Mouse (Mus musculus) neural tube, embryonic 13.5 days (tissue): ENCODE data around the gene Dclk1. TPM values are rescaled to one million over a fixed set of nuclear protein-coding genes. Genes with fewer than 3 reads are reported as not detected.
"Not testable (repeated sequence)": the region's sequence is repeated elsewhere in the genome, so short reads cannot be mapped to it uniquely, and the experiment has no call there.

ENCODE experiments used
- ATAC-seq: fragments of 200-750 bp; cut with Nextera tagmentation; 2 replicates; pipeline ENCODE4 v1.8.0; 2017; ENCODE audit warnings: low read depth, mild to moderate bottlenecking, moderate TSS enrichment, moderate library complexity
- H3K27ac ChIP-seq: fragments of 300-500 bp; sonication (generic); replicated peaks from 2 replicates; pipeline ENCODE4 v1.5.1; 2015; ENCODE audit warnings: moderate library complexity, mild to moderate bottlenecking, inconsistent platforms
- H3K27me3 ChIP-seq: fragments of 300-500 bp; sonication (generic); 2 replicates; pipeline ENCODE4 v1.6.1; 2015; ENCODE audit warnings: mild to moderate bottlenecking, inconsistent platforms
- H3K36me3 ChIP-seq: fragments of 300-500 bp; sonication (generic); 2 replicates; pipeline ENCODE4 v1.6.1; 2015; ENCODE audit warnings: mild to moderate bottlenecking, inconsistent platforms
- H3K4me1 ChIP-seq: fragments of 300-500 bp; sonication (generic); replicated peaks from 2 replicates; pipeline ENCODE4 v1.6.1; 2015; ENCODE audit warnings: inconsistent platforms
- H3K4me2 ChIP-seq: fragments of 300-500 bp; sonication (generic); 2 replicates; pipeline ENCODE4 v1.6.1; 2015; ENCODE audit warnings: inconsistent platforms, mild to moderate bottlenecking, moderate library complexity
- H3K4me3 ChIP-seq: fragments of 300-500 bp; sonication (generic); 2 replicates; pipeline ENCODE4 v1.5.1; 2015; ENCODE audit warnings: mild to moderate bottlenecking, inconsistent platforms
- H3K9ac ChIP-seq: fragments of 300-500 bp; sonication (generic); 2 replicates; pipeline ENCODE4 v1.6.1; 2015; ENCODE audit warnings: moderate library complexity, mild to moderate bottlenecking, inconsistent platforms
- H3K9me3 ChIP-seq: fragments of 300-500 bp; sonication (generic); 2 replicates; pipeline ENCODE4 v1.6.1; 2016; ENCODE audit warnings: inconsistent platforms
- WGBS: fragments of 180-500 bp; shearing (Covaris S2); methylation state at CpG from one replicate; pipeline ENCODE4 v1.1.7; 2015; 5-methylcytosine and 5-hydroxymethylcytosine counted together
- polyA plus RNA-seq: library from polyadenylated mRNA; unstranded; fragments of >200 nt; fragmentation: Nextera tagmentation; extraction: Ambion mirVana; gene quantifications from 2 replicates; pipeline ENCODE4 v1.2.1, GENCODE M21; 2015

Gene Dclk1
- polyA plus RNA-seq = 190 and 226 TPM in 2 replicates

DNA sequence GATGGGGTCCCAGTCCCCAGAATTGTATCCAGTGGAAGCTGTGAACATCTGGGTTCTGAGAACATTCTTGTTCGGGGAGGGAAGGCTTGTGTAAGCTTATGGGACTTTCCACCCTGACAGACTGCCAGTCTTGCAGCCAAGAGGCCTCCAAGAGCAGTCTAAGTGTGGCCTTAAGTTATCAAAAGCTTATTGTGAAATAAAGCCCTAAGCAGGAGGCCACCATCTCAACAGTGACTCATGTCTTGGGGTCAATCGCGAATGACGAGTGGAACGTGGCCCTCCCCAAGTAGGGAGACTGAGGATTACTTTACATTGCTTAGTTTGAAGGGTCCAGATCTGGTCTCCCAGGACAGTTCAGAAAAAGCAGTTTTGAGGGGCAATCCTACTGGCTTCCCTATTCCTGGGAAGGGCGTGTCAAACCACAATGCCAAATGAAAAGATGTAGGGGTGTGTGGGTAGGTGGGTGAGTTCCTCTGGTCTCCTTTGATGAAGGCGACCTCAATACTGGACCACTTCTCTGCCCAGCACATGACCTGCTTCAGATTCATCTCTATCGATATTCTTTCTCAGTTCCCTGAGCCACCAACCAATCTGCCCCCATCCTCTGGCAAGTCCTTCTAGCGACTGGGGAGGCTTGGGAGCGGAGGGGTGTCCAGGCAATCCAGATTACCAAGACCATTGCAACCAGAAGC, at the start of gene Dclk1:
TSS of gene Dclk1 (plus strand) at position 635 of the 692 bp plus-strand sequence.
- 34% methylated on average over 10 of the region's 10 CpGs for WGBS
- Histone ChIP-seq H3K36me3 (0 out of 2 replicates have a peak, but pooled peaks cover under 1% of the 10 kb centered on the region), H3K4me2 (peak within 1 kb of the TSS; percentile 60), H3K27me3 (no peaks in the 10 kb centered on the region), H3K9me3 (no peaks in the 10 kb centered on the region), H3K27ac (peak within 1 kb of the TSS; percentile 99), H3K9ac (peak within 1 kb of the TSS; percentile 99), H3K4me1 (peaks cover 42% of the 10 kb centered on the region), H3K4me3 (peak within 1 kb of the TSS; percentile 93)
- ATAC-seq = peak; percentile 58; the same call in 1 of the 2 replicates

DNA sequence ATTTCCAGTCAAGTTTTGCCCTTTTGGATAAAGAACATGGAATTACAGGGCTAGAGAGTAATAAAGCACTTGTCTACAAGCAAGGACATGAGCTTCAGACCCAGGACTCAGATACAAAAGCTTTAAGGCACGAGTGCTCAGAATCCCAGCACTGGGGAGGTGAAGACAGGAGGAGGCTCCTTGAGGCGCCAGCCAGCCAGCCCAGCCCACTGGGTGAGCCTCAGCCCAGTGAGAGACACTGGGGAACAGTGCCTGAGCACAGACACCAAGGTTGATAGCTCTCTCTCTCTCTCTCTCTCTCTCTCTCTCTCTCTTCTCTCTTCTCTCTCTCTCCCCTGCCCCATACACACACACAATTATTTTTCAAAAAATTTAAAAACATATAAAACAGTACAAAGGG, 48.8 kb upstream of the Dclk1 start:
- Histone ChIP-seq H3K4me2 (no peak overlapping the region), H3K4me3 (no peak overlapping the region), H3K4me1 (peaks cover 5% of the 10 kb centered on the region; the same call in 1 of the 2 replicates), H3K36me3 (no peaks in the 10 kb centered on the region), H3K9me3 (no peaks in the 10 kb centered on the region), H3K9ac (no peak overlapping the region), H3K27ac (no peak overlapping the region), H3K27me3 (no peaks in the 10 kb centered on the region)
- ATAC-seq = no peak
- 58% methylated on average over 2 of the region's 2 CpGs for WGBS

DNA sequence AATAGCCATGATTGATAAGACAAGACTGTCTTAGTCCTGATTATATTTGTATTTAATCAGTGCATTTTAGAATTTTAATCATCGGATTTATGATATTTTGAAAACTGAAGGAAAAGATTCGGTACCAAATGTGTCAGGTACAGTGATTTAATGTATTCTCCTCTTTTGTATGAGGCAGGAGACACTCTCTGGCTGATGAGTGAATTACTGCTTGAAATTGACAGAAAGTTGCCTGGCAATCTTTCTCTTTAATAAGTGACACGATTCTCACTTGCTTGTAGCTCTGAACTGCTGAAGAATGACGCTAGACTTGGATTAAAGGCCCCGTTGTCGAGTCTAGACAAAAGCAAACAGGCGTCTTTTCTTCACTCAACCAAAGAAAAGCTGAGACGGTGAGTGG, 47.4 kb upstream of the Dclk1 start:
- Histone ChIP-seq H3K9ac (no peak overlapping the region), H3K27me3 (no peaks in the 10 kb centered on the region), H3K27ac (no peak overlapping the region), H3K9me3 (no peaks in the 10 kb centered on the region), H3K4me3 (no peak overlapping the region), H3K4me2 (no peak overlapping the region), H3K36me3 (no peaks in the 10 kb centered on the region), H3K4me1 (peaks cover 5% of the 10 kb centered on the region; the same call in 1 of the 2 replicates)
- no peak for ATAC-seq
- WGBS = 64% methylated on average over 8 of the region's 8 CpGs

DNA sequence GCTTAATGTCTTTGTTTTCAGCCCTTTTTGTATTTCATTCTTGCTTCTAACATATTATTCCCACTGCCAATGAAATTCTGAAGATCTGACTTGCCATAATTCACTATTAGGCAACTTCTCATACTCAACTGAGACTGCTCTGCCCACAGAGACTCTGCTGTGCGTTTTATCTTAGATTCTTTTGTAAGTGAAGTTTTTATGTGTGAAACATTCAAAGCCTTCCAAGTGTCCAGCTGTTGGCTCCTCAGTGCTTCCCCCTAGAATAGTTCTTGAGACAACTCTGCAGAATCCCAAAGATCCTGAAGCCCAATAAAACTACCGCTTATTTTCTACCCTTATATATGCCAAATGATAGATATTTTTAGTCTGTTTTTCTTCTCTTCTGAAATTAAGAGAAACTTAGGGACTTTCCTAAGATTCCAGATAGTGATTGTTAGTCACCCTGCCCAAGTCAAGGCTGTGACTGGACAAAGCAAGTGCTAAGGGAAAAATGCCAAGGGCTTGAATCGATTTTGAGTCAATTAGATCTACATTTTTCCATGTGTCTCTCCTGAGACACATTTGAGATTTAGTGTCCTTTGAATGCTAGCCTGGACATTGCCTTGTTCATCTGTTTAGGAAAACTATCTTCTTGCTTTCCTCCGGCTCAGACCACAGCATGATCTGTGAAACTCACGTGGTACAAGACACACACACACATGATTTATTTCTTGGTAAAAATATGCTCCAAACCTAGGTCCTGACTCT, 46.4 kb upstream of the Dclk1 start:
- H3K27ac ChIP-seq = no peak overlapping the region
- H3K9ac ChIP-seq = no peak overlapping the region
- H3K27me3 ChIP-seq = no peaks in the 10 kb centered on the region
- no peak for ATAC-seq
- 76% methylated on average over 5 of the region's 5 CpGs for WGBS
- H3K4me2 ChIP-seq = no peak overlapping the region
- H3K4me1 ChIP-seq = peaks cover 5% of the 10 kb centered on the region; the same call in 1 of the 2 replicates
- no peaks in the 10 kb centered on the region for H3K36me3 ChIP-seq
- no peak overlapping the region for H3K4me3 ChIP-seq
- no peaks in the 10 kb centered on the region for H3K9me3 ChIP-seq

DNA sequence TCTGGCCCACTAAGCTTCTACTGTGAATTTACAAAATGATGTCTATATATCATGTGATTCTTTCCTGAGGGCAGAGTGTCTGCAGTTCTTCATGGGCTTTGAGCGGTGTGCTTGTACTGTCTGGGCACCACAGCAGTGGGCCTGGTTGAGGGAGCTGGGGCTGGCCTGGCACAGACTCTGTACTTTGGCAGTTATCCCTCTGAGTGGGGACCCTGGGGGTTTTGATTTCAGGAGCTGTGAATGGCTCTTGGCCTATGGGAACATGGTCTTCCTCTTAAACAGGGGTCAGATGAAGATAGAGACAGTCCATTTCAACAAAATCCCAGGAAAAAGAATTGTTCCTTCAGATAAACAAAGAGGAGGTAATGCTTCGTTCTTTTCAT, 45.8 kb upstream of the Dclk1 start:
- Histone ChIP-seq H3K27ac (no peak overlapping the region), H3K4me2 (no peak overlapping the region), H3K9ac (no peak overlapping the region), H3K36me3 (no peaks in the 10 kb centered on the region), H3K4me1 (peaks cover 5% of the 10 kb centered on the region; the same call in 1 of the 2 replicates), H3K4me3 (no peak overlapping the region), H3K27me3 (no peaks in the 10 kb centered on the region), H3K9me3 (no peaks in the 10 kb centered on the region)
- no peak for ATAC-seq
- 75% methylated on average over 2 of the region's 2 CpGs for WGBS

DNA sequence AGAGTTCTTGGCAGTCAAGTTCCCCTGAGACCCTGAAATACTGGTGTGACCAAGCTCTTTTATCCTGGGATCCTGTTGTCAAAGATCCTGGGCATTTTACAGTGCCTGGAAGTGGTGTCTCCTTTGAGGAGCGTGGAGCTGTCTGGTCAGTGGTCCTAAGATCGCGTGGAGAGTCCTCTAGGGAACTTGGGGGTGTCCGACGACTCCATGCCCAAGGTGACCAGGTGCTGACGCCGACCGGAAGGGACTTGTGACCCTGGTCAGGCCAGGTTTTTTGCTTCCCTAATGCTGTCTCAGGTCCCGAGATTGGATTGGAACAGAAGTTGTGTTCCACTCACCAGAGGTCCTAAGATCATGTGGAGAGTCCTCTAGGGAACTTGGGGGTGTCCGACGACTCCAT, 38.5 kb upstream of the Dclk1 start:
- H3K4me1 ChIP-seq, ATAC-seq, H3K36me3 ChIP-seq, H3K27me3 ChIP-seq, H3K9me3 ChIP-seq, H3K4me3 ChIP-seq, H3K9ac ChIP-seq, H3K27ac ChIP-seq, H3K4me2 ChIP-seq: not testable (repeated sequence)
- 94% methylated on average over 11 of the region's 11 CpGs for WGBS

DNA sequence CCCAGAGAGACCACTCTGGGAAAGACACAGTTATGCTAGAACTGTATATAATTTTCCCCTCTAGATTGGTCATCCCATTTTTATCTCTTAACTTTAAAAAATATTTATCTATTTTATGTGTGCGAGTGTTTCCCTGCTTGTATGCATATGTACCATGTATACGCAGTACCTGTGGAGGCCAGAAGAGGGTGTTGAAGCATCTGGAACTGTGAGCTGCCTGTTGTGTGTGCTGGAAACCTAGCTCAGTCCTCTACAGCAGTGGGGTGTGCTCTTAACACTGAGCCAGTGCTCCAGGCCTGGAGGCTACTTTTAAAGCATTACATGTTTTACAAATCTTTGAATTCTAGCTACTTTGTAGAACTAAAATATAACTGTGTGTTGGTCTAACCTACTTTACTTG, 35.8 kb upstream of the Dclk1 start:
- no peak overlapping the region for H3K4me2 ChIP-seq
- no peaks in the 10 kb centered on the region for H3K4me1 ChIP-seq
- no peak overlapping the region for H3K27ac ChIP-seq
- H3K9ac ChIP-seq = no peak overlapping the region
- ATAC-seq = no peak
- H3K9me3 ChIP-seq = no peaks in the 10 kb centered on the region
- 90% methylated on average over 2 of the region's 2 CpGs for WGBS
- H3K36me3 ChIP-seq = no peaks in the 10 kb centered on the region
- H3K4me3 ChIP-seq = no peak overlapping the region
- H3K27me3 ChIP-seq = no peaks in the 10 kb centered on the region

DNA sequence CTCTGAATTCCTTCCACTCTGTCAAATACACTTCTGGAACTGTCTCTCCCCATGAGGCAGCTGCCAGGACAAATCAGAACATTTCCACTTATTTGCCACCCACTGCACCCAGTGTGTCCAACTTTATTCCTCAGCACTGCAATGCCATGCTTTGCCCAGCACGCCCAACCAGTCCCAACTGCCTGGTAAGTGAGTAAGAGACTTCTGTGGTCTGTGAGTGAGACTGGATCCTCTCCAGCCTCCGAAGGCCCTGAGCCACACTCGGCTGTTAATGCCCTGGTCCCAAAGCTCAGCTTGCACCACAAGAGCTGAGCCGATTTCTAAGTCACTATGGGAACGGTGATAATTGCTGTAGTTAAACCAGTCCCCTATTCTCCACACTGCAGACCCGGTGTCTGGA, 34.5 kb upstream of the Dclk1 start:
- H3K36me3 ChIP-seq = no peaks in the 10 kb centered on the region
- H3K27ac ChIP-seq = no peak overlapping the region
- H3K9me3 ChIP-seq = no peaks in the 10 kb centered on the region
- no peaks in the 10 kb centered on the region for H3K27me3 ChIP-seq
- H3K4me3 ChIP-seq = no peak overlapping the region
- 54% methylated on average over 6 of the region's 6 CpGs for WGBS
- no peak overlapping the region for H3K9ac ChIP-seq
- no peak overlapping the region for H3K4me2 ChIP-seq
- H3K4me1 ChIP-seq = no peaks in the 10 kb centered on the region
- no peak for ATAC-seq

DNA sequence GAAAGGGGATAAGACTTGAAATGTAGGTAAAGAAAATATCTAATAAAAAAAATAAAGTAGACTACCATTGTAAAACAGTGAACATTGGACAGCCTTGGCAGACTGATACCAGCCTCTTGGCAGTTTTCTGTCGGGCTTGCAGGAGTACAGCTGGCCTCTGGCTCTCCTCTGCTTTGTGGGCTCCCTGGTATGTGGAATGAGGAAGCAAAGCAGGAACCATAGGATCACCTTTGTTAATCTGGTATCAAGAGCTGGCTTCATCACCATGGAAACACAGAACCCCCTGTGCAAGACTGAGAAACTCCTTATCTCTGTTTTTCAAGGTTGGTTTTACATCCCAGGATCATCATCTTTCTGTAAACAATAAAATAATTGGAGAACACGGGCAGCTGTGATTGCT, 29.9 kb upstream of the Dclk1 start:
- no peak for ATAC-seq
- H3K36me3 ChIP-seq = no peaks in the 10 kb centered on the region
- H3K27ac ChIP-seq = no peak overlapping the region
- no peak overlapping the region for H3K4me2 ChIP-seq
- H3K9ac ChIP-seq = no peak overlapping the region
- no peaks in the 10 kb centered on the region for H3K9me3 ChIP-seq
- no peak overlapping the region for H3K4me3 ChIP-seq
- WGBS = 42% methylated on average over 2 of the region's 2 CpGs
- peaks cover 9% of the 10 kb centered on the region for H3K4me1 ChIP-seq
- H3K27me3 ChIP-seq = no peaks in the 10 kb centered on the region

DNA sequence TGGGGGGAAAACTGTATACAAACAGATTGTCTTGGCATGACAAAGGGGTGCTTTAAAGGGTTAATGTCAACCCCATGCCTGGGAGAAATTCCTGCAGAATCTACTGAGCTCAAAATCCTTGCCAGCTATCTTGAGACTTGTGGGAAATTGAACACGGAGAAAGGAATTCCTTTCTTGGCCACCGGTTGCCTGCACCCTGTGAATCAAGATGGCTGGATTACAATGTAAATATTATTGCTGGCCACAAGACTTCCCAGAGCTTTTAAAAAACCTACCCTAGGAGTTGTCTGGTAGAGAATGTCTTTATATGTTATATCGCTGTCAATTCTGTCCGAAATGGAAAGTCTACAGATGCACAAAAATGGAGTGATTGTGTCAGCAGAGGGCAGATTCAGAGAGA, 28.4 kb upstream of the Dclk1 start:
- WGBS = 70% methylated on average over 4 of the region's 4 CpGs
- Histone ChIP-seq H3K9me3 (no peaks in the 10 kb centered on the region), H3K4me1 (peaks cover 9% of the 10 kb centered on the region), H3K27ac (0 out of 2 replicates have a peak overlapping the region, but pooled peaks have one; percentile 25), H3K9ac (no peak overlapping the region), H3K4me3 (no peak overlapping the region), H3K36me3 (no peaks in the 10 kb centered on the region), H3K4me2 (no peak overlapping the region), H3K27me3 (no peaks in the 10 kb centered on the region)
- no peak for ATAC-seq

DNA sequence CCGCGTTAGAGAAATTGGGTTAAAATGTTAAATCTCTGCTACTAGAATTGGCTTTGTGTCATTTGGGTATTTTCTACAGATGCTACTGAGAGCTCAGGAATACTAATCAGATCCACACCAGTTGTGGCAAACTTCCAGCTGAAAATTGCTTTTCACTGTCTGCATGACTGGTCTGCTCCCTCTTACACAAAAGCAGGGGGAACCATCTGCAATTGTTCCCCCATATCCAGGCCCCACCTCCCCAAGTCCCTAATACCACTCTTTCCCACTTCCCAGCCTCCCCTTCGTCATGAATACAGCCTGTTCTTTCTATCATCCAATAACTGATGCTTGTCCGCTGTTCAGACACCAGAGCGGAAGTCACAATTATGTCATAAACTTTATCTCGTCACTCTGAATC, 27.8 kb upstream of the Dclk1 start:
- Histone ChIP-seq H3K27ac (peak overlapping the region; percentile 25; the same call in 1 of the 2 replicates), H3K9ac (no peak overlapping the region)
- no peak for ATAC-seq

DNA sequence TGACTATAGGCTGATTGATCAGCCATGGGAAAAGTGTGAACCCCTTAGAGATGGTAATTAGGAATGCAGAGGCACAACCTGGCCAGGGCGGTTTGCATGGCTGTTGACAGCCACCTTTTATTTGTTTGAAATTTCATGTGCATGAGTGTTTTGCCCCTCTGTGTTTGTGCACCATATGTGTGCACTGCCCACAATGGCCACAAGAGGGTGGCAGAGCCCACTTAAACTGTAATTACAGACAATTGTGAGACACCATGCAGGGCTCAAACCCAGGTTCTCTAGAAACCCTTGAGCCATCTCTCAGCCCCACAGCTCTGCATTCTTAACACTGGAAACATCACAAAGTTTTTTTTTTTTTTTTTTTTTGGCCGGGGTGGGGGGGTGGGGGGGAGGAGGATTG, 19.7 kb upstream of the Dclk1 start:
- Histone ChIP-seq H3K4me1 (peaks cover 10% of the 10 kb centered on the region), H3K4me3 (no peak overlapping the region), H3K27me3 (no peaks in the 10 kb centered on the region), H3K9ac (no peak overlapping the region), H3K4me2 (no peak overlapping the region), H3K27ac (no peak overlapping the region), H3K9me3 (0 out of 2 replicates have a peak, but pooled peaks cover 7% of the 10 kb centered on the region), H3K36me3 (no peaks in the 10 kb centered on the region)
- no peak for ATAC-seq
- WGBS = 93% methylated on average over 2 of the region's 2 CpGs

More for the DNA sequence above, 27.8 kb upstream of the Dclk1 start:
- no peaks in the 10 kb centered on the region for H3K36me3 ChIP-seq
- peaks cover 9% of the 10 kb centered on the region for H3K4me1 ChIP-seq
- WGBS = 71% methylated on average over 6 of the region's 6 CpGs
- no peak overlapping the region for H3K4me3 ChIP-seq
- H3K9me3 ChIP-seq = no peaks in the 10 kb centered on the region
- H3K4me2 ChIP-seq = no peak overlapping the region
- H3K27me3 ChIP-seq = no peaks in the 10 kb centered on the region
